In the genomic region with DNA sequence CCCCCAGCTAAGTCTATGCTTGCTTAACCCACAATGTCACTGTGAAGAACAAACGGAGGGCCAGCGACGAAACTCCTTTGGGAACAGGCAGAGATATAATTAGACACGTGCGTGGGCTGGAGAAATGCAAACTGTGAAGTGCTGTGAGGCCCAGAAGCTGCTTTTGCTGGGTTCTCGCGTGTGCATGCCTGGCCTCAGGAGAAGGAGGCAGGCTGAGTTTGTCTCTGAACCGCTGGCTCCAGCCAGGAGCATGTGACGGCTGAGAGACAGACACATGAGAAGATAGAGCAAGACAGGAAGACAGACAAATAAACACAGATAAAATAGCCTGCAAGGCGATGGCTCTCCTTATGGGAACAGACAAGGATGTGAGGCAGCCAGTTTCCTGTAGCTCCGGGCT, we compare ENCODE assay signal across 14 mouse cellular contexts. TPM values are rescaled to one million over a fixed set of nuclear protein-coding genes. Genes with fewer than 3 reads are reported as not detected.
A peak's percentile ranks its signal among the peaks of the same experiment; 100 is the strongest.
DNase-seq lines count a peak whose midpoint lies in the region; ATAC-seq and TF ChIP-seq lines count a peak whose summit lies in the region.
"Had no signal": no experiment of that assay in that cellular context is flagged by ENCODE, and none has a peak within 500 bp of the region (broad histone marks: within the 10 kb centered on the region; RNA-seq: fewer than 3 reads in every experiment).

No protein-coding gene starts in this region.

- no peaks in the 10 kb centered on the region for H3K27me3 ChIP-seq in forebrain, embryonic 16.5 days (replicated peaks; ENCODE audit: control insufficient read depth, insufficient read depth, low read length)
- no peaks in the 10 kb centered on the region for H3K27me3 ChIP-seq in forebrain, embryonic 14.5 days (replicated peaks; ENCODE audit: control insufficient read depth, insufficient read depth, low read length)
- no peaks in the 10 kb centered on the region for H3K27me3 ChIP-seq in liver, adult 2 months (ENCODE audit: control insufficient read depth, insufficient read depth, low read length)

- H3K4me1 ChIP-seq in forebrain, embryonic 16.5 days (replicated peaks; ENCODE audit: control insufficient read depth, insufficient read depth, low read length), result peaks cover 38% of the 10 kb centered on the region
- H3K4me1 ChIP-seq in forebrain, embryonic 14.5 days (ENCODE audit: control insufficient read depth, insufficient read depth, low read length), result peaks cover 14% of the 10 kb centered on the region
- H3K4me1 ChIP-seq in liver, adult 2 months (ENCODE audit: control insufficient read depth, insufficient read depth, low read length), result no peaks in the 10 kb centered on the region
- H3K4me1 ChIP-seq: hindbrain, embryonic 10.5 days had no signal

- peak overlapping the region; percentile 31 for H3K27ac ChIP-seq in forebrain, embryonic 16.5 days (ENCODE audit: low read length)
- H3K27ac ChIP-seq in forebrain, embryonic 14.5 days (ENCODE audit: low read depth, low read length), result no peak overlapping the region
- no peak overlapping the region for H3K27ac ChIP-seq in liver, adult 2 months (replicated peaks; ENCODE audit: insufficient read depth, low read depth, low read length)
- H3K27ac ChIP-seq: embryonic facial prominence, embryonic 10.5 days; hindbrain, embryonic 10.5 days; midbrain, embryonic 15.5 days; neural tube, embryonic 13.5 days had no signal

- no peaks in the 10 kb centered on the region for H3K36me3 ChIP-seq in forebrain, embryonic 16.5 days (ENCODE audit: control insufficient read depth, insufficient read depth)
- no peaks in the 10 kb centered on the region for H3K36me3 ChIP-seq in forebrain, embryonic 14.5 days (ENCODE audit: control insufficient read depth, insufficient read depth, low read length)
- H3K36me3 ChIP-seq in liver, adult 2 months (ENCODE audit: control insufficient read depth, insufficient read depth, low read length), result no peaks in the 10 kb centered on the region
- H3K36me3 ChIP-seq: embryonic facial prominence, embryonic 10.5 days; hindbrain, embryonic 10.5 days; midbrain, embryonic 15.5 days; neural tube, embryonic 13.5 days had no signal

- no peak for TF ChIP-seq CTCF in liver, adult 2 months (IDR thresholded peaks at IDR 0.05; ENCODE audit: low read depth, low read length)

- no peak for ATAC-seq in forebrain, embryonic 16.5 days
- no peak for ATAC-seq in forebrain, embryonic 14.5 days
- ATAC-seq in erythroid progenitor cell, adult 5-6 weeks (replicated peaks; ENCODE audit: low FRiP score, poor library complexity, severe bottlenecking), result no peak
- ATAC-seq: lung, postnatal 0 days; midbrain, embryonic 15.5 days had no signal

- WGBS in forebrain, embryonic 16.5 days, result 58% methylated on average over 11 of the region's 11 CpGs
- 74% methylated on average over 11 of the region's 11 CpGs for WGBS in forebrain, embryonic 14.5 days
- 38% methylated on average over 11 of the region's 11 CpGs for WGBS in liver, adult 2 months

- no peak overlapping the region for H3K4me3 ChIP-seq in forebrain, embryonic 16.5 days (replicated peaks; ENCODE audit: low read length)
- no peak overlapping the region for H3K4me3 ChIP-seq in forebrain, embryonic 14.5 days (ENCODE audit: low read depth, low read length)
- no peak overlapping the region for H3K4me3 ChIP-seq in liver, adult 2 months (ENCODE audit: insufficient read depth, low read depth, low read length)
- H3K4me3 ChIP-seq: embryonic facial prominence, embryonic 10.5 days; hindbrain, embryonic 10.5 days; midbrain, embryonic 15.5 days; neural tube, embryonic 13.5 days had no signal

- H3K79me2 ChIP-seq in liver, adult 2 months (ENCODE audit: control insufficient read depth, insufficient read depth, low read length), result no peaks in the 10 kb centered on the region

- no peaks in the 10 kb centered on the region for H3K9me3 ChIP-seq in forebrain, embryonic 16.5 days (ENCODE audit: control insufficient read depth, low read length)
- no peaks in the 10 kb centered on the region for H3K9me3 ChIP-seq in forebrain, embryonic 14.5 days (replicated peaks; ENCODE audit: control insufficient read depth, low read length)
- H3K9me3 ChIP-seq: embryonic facial prominence, embryonic 10.5 days; hindbrain, embryonic 10.5 days; midbrain, embryonic 15.5 days; neural tube, embryonic 13.5 days had no signal

- no peak overlapping the region for H3K9ac ChIP-seq in forebrain, embryonic 16.5 days (replicated peaks; ENCODE audit: low read depth, low read length)
- H3K9ac ChIP-seq in forebrain, embryonic 14.5 days (ENCODE audit: low read length), result no peak overlapping the region
- no peak overlapping the region for H3K9ac ChIP-seq in liver, adult 2 months (ENCODE audit: low read depth, low read length)
- H3K9ac ChIP-seq: midbrain, embryonic 15.5 days; neural tube, embryonic 13.5 days had no signal

- DNase-seq in forebrain, embryonic 14.5 days (ENCODE audit: low spot score), result no peak
- DNase-seq in liver, adult 2 months (ENCODE audit: extremely low read depth, low read depth, low spot score), result peak; percentile 28
- DNase-seq in liver, result no peak
- DNase-seq in layer of hippocampus, adult 9-11 months, result peak; percentile 83
- DNase-seq in right cerebral cortex, postnatal 10 days (ENCODE audit: low spot score in 2 of 2), result peak; percentile 85 to 90
- DNase-seq in spleen, postnatal 4 days (ENCODE audit: low spot score in 2 of 2), result no peak
- DNase-seq: kidney, adult 2 months had no signal

- no peak for TF ChIP-seq POLR2A in liver, adult 2 months (IDR thresholded peaks at IDR 0.05; ENCODE audit: extremely low read depth, insufficient read depth, low read length)

- no peak overlapping the region for H3K4me2 ChIP-seq in forebrain, embryonic 16.5 days (ENCODE audit: low read length)
- H3K4me2 ChIP-seq in forebrain, embryonic 14.5 days (ENCODE audit: low read length), result no peak overlapping the region
- H3K4me2 ChIP-seq: midbrain, embryonic 15.5 days; neural tube, embryonic 13.5 days had no signal

RNA-seq across cellular contexts. Expression of a gene that starts 11.3 kb away (rescaled TPM):
- 16.4 and 18.5 TPM in 2 replicates for polyA plus RNA-seq in forebrain, embryonic 16.5 days (2015; fragmentation: Nextera tagmentation; extraction: Ambion mirVana)
- 12.3 and 16.2 TPM in 2 replicates for polyA plus RNA-seq in forebrain, embryonic 14.5 days (2014; fragmentation: Nextera tagmentation; extraction: Ambion mirVana)
- total RNA-seq in liver, adult 2 months (2014; rRNA removed), result 0.46 and 0.81 TPM in 2 replicates
- polyA plus RNA-seq in liver, adult 2 months (2012; rRNA removed), result 0.57 and 1.6 TPM in 2 replicates
- 1.1 TPM in 1 of 2 replicates, not detected in the other for total RNA-seq in erythroid progenitor cell, adult 5-6 weeks (2015; ENCODE audit: low replicate concordance)
- 0.90 TPM in 1 of 2 replicates, not detected in the other for total RNA-seq in erythroid progenitor cell, adult 5-6 weeks (2017; ENCODE audit: low replicate concordance)

Comparison
In these comparisons a context has a peak if more than half of its experiments do, and no peak if none do; other contexts are left out.
1. DNase-seq: peak in liver, adult 2 months (single experiment), layer of hippocampus, adult 9-11 months (single experiment) and right cerebral cortex, postnatal 10 days (2 of 2); none in forebrain, embryonic 14.5 days (single experiment), liver (single experiment) and spleen, postnatal 4 days (0 of 2).